Mouse (Mus musculus) neutrophil, adult 59 days (primary cell): Measurements from ENCODE around the gene Wee2. TPM values are rescaled to one million over a fixed set of nuclear protein-coding genes. Genes with fewer than 3 reads are reported as not detected.

Experiments used
- total RNA-seq, 2 experiments: library from RNA; stranded (reverse); gene quantifications; 1 replicate in 1 of 2; 2 replicates in 1 of 2; pipeline ENCODE4 v1.2.4; 2023

The Wee2 gene
- not detected for total RNA-seq

GRCm38 (mm10) chr6:40438936-40439335 is at the start of gene Wee2:
Gene Wee2 (plus strand): TSS chr6:40439088.

GRCm38 (mm10) chr6:40436047-40436483 is 2.8 kb upstream of the Wee2 start, which contains the start of gene E330009J07Rik:
Gene E330009J07Rik (minus strand): TSS chr6:40436135.

GRCm38 (mm10) chr6:40470916-40471719 is 32.2 kb downstream of the Wee2 start, which contains the start of gene Ssbp1:
Gene Ssbp1 (plus strand): TSS chr6:40471352.

GRCm38 (mm10) chr6:40490933-40491332 is 52.0 kb downstream of the Wee2 start, which contains the start of gene Tas2r137:
Gene Tas2r137 (plus strand): TSS chr6:40491233.

GRCm38 (mm10) chr6:40493229-40493628 is 54.3 kb downstream of the Wee2 start, which contains the start of gene Tas2r108:
Gene Tas2r108 (plus strand): TSS chr6:40493529.

Other genes with a start within 250 kb of the Wee2 start
- gene Agk, start 113.9 kb upstream of the Wee2 start, total RNA-seq = 1 to 10 TPM; 7.1 to 8.1 TPM
- gene E330009J07Rik, start 3.0 kb upstream of the Wee2 start, total RNA-seq = 10 to 100 TPM; 15.4 to 15.9 TPM
- 10 to 100 TPM; 24.8 TPM for gene Ssbp1, start 32.3 kb downstream of the Wee2 start, total RNA-seq
- gene Tas2r137, start 52.1 kb downstream of the Wee2 start, total RNA-seq = not detected
- gene Tas2r108, start 54.4 kb downstream of the Wee2 start, total RNA-seq = not detected
- gene Prss37, start 80.4 kb downstream of the Wee2 start, total RNA-seq = not detected
- under 1 TPM; 0.22 to 0.31 TPM for gene Olfr461, start 116.0 kb downstream of the Wee2 start, total RNA-seq
- under 1 TPM in 1 of 2 experiments, not detected in 1; 0.33 TPM for gene Olfr460, start 130.4 kb downstream of the Wee2 start, total RNA-seq
- 100 to 1,000 TPM; 170 to 179 TPM for gene Clec5a, start 146.7 kb downstream of the Wee2 start, total RNA-seq
- not detected for gene Tas2r138, start 174.2 kb downstream of the Wee2 start, total RNA-seq
- gene Mgam, start 189.7 kb downstream of the Wee2 start, total RNA-seq = 100 to 1,000 TPM; 120 to 138 TPM